ENCODE assay signal across 8 mouse cellular contexts in the genomic region with DNA sequence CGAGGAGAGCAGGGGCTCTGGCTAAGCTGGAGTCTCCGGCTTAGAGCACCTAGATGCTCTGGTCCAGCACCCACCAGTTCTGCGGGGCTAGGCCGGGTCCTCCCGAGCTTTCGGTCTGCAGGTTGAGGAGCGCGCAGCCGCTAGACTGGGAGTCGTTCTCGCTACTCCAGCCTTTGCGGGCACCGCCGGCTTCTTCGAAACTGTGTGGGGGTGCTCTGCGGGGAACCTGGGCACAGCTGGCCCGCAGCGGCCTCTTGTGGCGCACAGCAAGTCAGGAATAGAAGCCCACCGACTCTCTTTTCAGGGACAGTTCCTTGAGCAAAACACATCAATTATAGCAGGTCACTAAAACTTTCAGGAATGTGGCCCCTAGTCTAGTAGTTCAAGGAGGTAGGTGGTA. TPM values are rescaled to one million over a fixed set of nuclear protein-coding genes. Genes with fewer than 3 reads are reported as not detected.
DNase-seq lines count a peak whose midpoint lies in the region; ATAC-seq and TF ChIP-seq lines count a peak whose summit lies in the region.

No protein-coding gene starts in this region.

- H3K4me3 ChIP-seq in liver, adult 2 months (ENCODE audit: insufficient read depth, low read depth, low read length): no peak overlapping the region
- no peak overlapping the region for H3K4me3 ChIP-seq in cortical plate, adult 2 months (ENCODE audit: insufficient read depth, low read length)
- H3K4me3 ChIP-seq in hindbrain, embryonic 11.5 days (ENCODE audit: low read depth, low read length): peak overlapping the region; percentile 18; the same call in 1 of the 2 replicates
- H3K4me3 ChIP-seq in liver, embryonic 15.5 days (replicated peaks): 0 out of 2 replicates have a peak overlapping the region, but pooled peaks have one; percentile 5
- H3K4me3 ChIP-seq in stomach, embryonic 16.5 days (replicated peaks; ENCODE audit: low read length): peak overlapping the region; percentile 41

- ATAC-seq in hindbrain, embryonic 11.5 days (ENCODE audit: low FRiP score): no peak; the same call in 1 of the 2 replicates
- no peak for ATAC-seq in liver, embryonic 15.5 days (ENCODE audit: insufficient read depth)
- 0 out of 2 replicates have a peak, but pooled peaks have one; percentile 29 for ATAC-seq in stomach, embryonic 16.5 days (ENCODE audit: insufficient read depth, low FRiP score)

- peak overlapping the region; percentile 53 for H3K4me2 ChIP-seq in hindbrain, embryonic 11.5 days (replicated peaks; ENCODE audit: low read depth, low read length)
- H3K4me2 ChIP-seq in liver, embryonic 15.5 days: peak overlapping the region; percentile 29; the same call in 1 of the 2 replicates
- H3K4me2 ChIP-seq in stomach, embryonic 16.5 days (ENCODE audit: low read depth, low read length): peak overlapping the region; percentile 62

- DNase-seq in liver, adult 2 months (ENCODE audit: extremely low read depth, low read depth, low spot score): no peak
- DNase-seq in liver: no peak
- peak; percentile 70 for DNase-seq in hindbrain, embryonic 11.5 days (ENCODE audit: low spot score)
- no peak for DNase-seq in layer of hippocampus, adult 11-12 months (ENCODE audit: low spot score)
- DNase-seq in layer of hippocampus, adult 9-11 months: no peak

- no peak overlapping the region for H3K27ac ChIP-seq in liver, adult 2 months (replicated peaks; ENCODE audit: insufficient read depth, low read depth, low read length)
- no peak overlapping the region for H3K27ac ChIP-seq in cortical plate, adult 2 months (ENCODE audit: insufficient read depth, low read length)
- no peak overlapping the region for H3K27ac ChIP-seq in hindbrain, embryonic 11.5 days (ENCODE audit: low read depth, low read length)
- no peak overlapping the region for H3K27ac ChIP-seq in liver, embryonic 15.5 days (replicated peaks)
- H3K27ac ChIP-seq in stomach, embryonic 16.5 days (ENCODE audit: low read length): no peak overlapping the region

- H3K79me2 ChIP-seq in liver, adult 2 months (ENCODE audit: control insufficient read depth, insufficient read depth, low read length): no peaks in the 10 kb centered on the region

- no peak for TF ChIP-seq POLR2A in liver, adult 2 months (IDR thresholded peaks at IDR 0.05; ENCODE audit: extremely low read depth, insufficient read depth, low read length)
- no peak for TF ChIP-seq POLR2A in cortical plate, adult 2 months (IDR thresholded peaks at IDR 0.05; ENCODE audit: extremely low read depth, insufficient read depth, low read length)

- H3K9me3 ChIP-seq in hindbrain, embryonic 11.5 days (ENCODE audit: control insufficient read depth, low read length): no peaks in the 10 kb centered on the region
- H3K9me3 ChIP-seq in liver, embryonic 15.5 days (replicated peaks): no peaks in the 10 kb centered on the region
- H3K9me3 ChIP-seq in stomach, embryonic 16.5 days (replicated peaks; ENCODE audit: control insufficient read depth, low read length): no peaks in the 10 kb centered on the region

- WGBS in liver, adult 2 months: 9% methylated on average over 20 of the region's 20 CpGs
- WGBS in hindbrain, embryonic 11.5 days: 1% methylated on average over 20 of the region's 20 CpGs
- WGBS in liver, embryonic 15.5 days (ENCODE audit: insufficient replicate concordance): 3% methylated on average over 20 of the region's 20 CpGs
- 2% methylated on average over 20 of the region's 20 CpGs for WGBS in stomach, embryonic 16.5 days

- peaks cover 5% of the 10 kb centered on the region; the same call in 1 of the 2 replicates for H3K4me1 ChIP-seq in liver, adult 2 months (ENCODE audit: control insufficient read depth, insufficient read depth, low read length)
- no peaks in the 10 kb centered on the region for H3K4me1 ChIP-seq in cortical plate, adult 2 months (ENCODE audit: control insufficient read depth, insufficient read depth, low read length)
- peaks cover 6% of the 10 kb centered on the region for H3K4me1 ChIP-seq in hindbrain, embryonic 11.5 days (replicated peaks; ENCODE audit: control insufficient read depth, insufficient read depth, low read length)
- peaks cover 26% of the 10 kb centered on the region for H3K4me1 ChIP-seq in liver, embryonic 15.5 days (replicated peaks)
- peaks cover 17% of the 10 kb centered on the region for H3K4me1 ChIP-seq in stomach, embryonic 16.5 days (ENCODE audit: control insufficient read depth, insufficient read depth, low read length)

- peak; percentile 31 for TF ChIP-seq CTCF in liver, adult 2 months (IDR thresholded peaks at IDR 0.05; ENCODE audit: low read depth, low read length)
- TF ChIP-seq CTCF in cortical plate, adult 2 months (IDR thresholded peaks at IDR 0.05; ENCODE audit: extremely low read depth, insufficient read depth, low read length): peak; percentile 27

- peaks cover 9% of the 10 kb centered on the region for H3K27me3 ChIP-seq in liver, adult 2 months (ENCODE audit: control insufficient read depth, insufficient read depth, low read length)
- peaks cover 67% of the 10 kb centered on the region for H3K27me3 ChIP-seq in hindbrain, embryonic 11.5 days (ENCODE audit: control insufficient read depth, insufficient read depth, low read length)
- peaks cover 89% of the 10 kb centered on the region for H3K27me3 ChIP-seq in liver, embryonic 15.5 days
- H3K27me3 ChIP-seq in stomach, embryonic 16.5 days (ENCODE audit: control insufficient read depth, insufficient read depth, low read length): peaks cover 37% of the 10 kb centered on the region

- H3K36me3 ChIP-seq in liver, adult 2 months (ENCODE audit: control insufficient read depth, insufficient read depth, low read length): no peaks in the 10 kb centered on the region
- H3K36me3 ChIP-seq in hindbrain, embryonic 11.5 days (ENCODE audit: control insufficient read depth, insufficient read depth, low read length): no peaks in the 10 kb centered on the region
- no peaks in the 10 kb centered on the region for H3K36me3 ChIP-seq in liver, embryonic 15.5 days (replicated peaks)
- no peaks in the 10 kb centered on the region for H3K36me3 ChIP-seq in stomach, embryonic 16.5 days (ENCODE audit: control insufficient read depth, insufficient read depth, low read length)

- no peak overlapping the region for H3K9ac ChIP-seq in liver, adult 2 months (ENCODE audit: low read depth, low read length)
- 0 out of 2 replicates have a peak overlapping the region, but pooled peaks have one; percentile 12 for H3K9ac ChIP-seq in hindbrain, embryonic 11.5 days (ENCODE audit: low read depth, low read length)
- H3K9ac ChIP-seq in liver, embryonic 15.5 days: no peak overlapping the region
- H3K9ac ChIP-seq in stomach, embryonic 16.5 days (ENCODE audit: low read length): 0 out of 2 replicates have a peak overlapping the region, but pooled peaks have one; percentile 55

RNA-seq across cellular contexts. Expression of a gene that starts 3.5 kb away (rescaled TPM):
- 0.28 and 0.54 TPM in 2 replicates for total RNA-seq in liver, adult 2 months (2014; rRNA removed)
- 0.65 and 1.4 TPM in 2 replicates for polyA plus RNA-seq in liver, adult 2 months (2012; rRNA removed)
- 0.93 and 1.1 TPM in 2 replicates for polyA plus RNA-seq in cortical plate, adult 2 months (2012; rRNA removed)
- polyA plus RNA-seq in hindbrain, embryonic 11.5 days (2014; fragmentation: Nextera tagmentation; extraction: Ambion mirVana): 0.48 and 1.3 TPM in 2 replicates
- polyA plus RNA-seq in liver, embryonic 15.5 days (2015; fragmentation: Nextera tagmentation; extraction: Ambion mirVana): 0.24 and 0.64 TPM in 2 replicates
- polyA plus RNA-seq in stomach, embryonic 16.5 days (2015; fragmentation: Nextera tagmentation; extraction: Ambion mirVana): 3.2 and 3.6 TPM in 2 replicates

RNA-seq across cellular contexts. Expression of a gene that starts 4.3 kb away (rescaled TPM):
- total RNA-seq in liver, adult 2 months (2014; rRNA removed): under 0.01 and 0.07 TPM in 2 replicates
- 0.04 and 0.05 TPM in 2 replicates for polyA plus RNA-seq in liver, adult 2 months (2012; rRNA removed)
- 0.08 TPM in 2 replicates for polyA plus RNA-seq in cortical plate, adult 2 months (2012; rRNA removed)
- polyA plus RNA-seq in hindbrain, embryonic 11.5 days (2014; fragmentation: Nextera tagmentation; extraction: Ambion mirVana): 0.09 TPM in 1 of 2 replicates, not detected in the other
- polyA plus RNA-seq in liver, embryonic 15.5 days (2015; fragmentation: Nextera tagmentation; extraction: Ambion mirVana): not detected in 2 replicates
- polyA plus RNA-seq in stomach, embryonic 16.5 days (2015; fragmentation: Nextera tagmentation; extraction: Ambion mirVana): 0.03 and 0.06 TPM in 2 replicates

RNA-seq across cellular contexts. Expression of a gene that starts 10.8 kb away (rescaled TPM):
- 10.0 and 15.5 TPM in 2 replicates for total RNA-seq in liver, adult 2 months (2014; rRNA removed)
- polyA plus RNA-seq in liver, adult 2 months (2012; rRNA removed): 9.1 and 11.7 TPM in 2 replicates
- polyA plus RNA-seq in cortical plate, adult 2 months (2012; rRNA removed): 26.5 and 32.5 TPM in 2 replicates
- 99.1 and 105 TPM in 2 replicates for polyA plus RNA-seq in hindbrain, embryonic 11.5 days (2014; fragmentation: Nextera tagmentation; extraction: Ambion mirVana)
- polyA plus RNA-seq in liver, embryonic 15.5 days (2015; fragmentation: Nextera tagmentation; extraction: Ambion mirVana): 20.5 and 21.5 TPM in 2 replicates
- polyA plus RNA-seq in stomach, embryonic 16.5 days (2015; fragmentation: Nextera tagmentation; extraction: Ambion mirVana): 163 and 168 TPM in 2 replicates

RNA-seq across cellular contexts. Expression of a gene that starts 41.0 kb away (rescaled TPM):
- total RNA-seq in liver, adult 2 months (2014; rRNA removed): 9.3 and 12.4 TPM in 2 replicates
- polyA plus RNA-seq in liver, adult 2 months (2012; rRNA removed): 11.6 and 15.9 TPM in 2 replicates
- polyA plus RNA-seq in cortical plate, adult 2 months (2012; rRNA removed): 11.8 and 13.4 TPM in 2 replicates
- polyA plus RNA-seq in hindbrain, embryonic 11.5 days (2014; fragmentation: Nextera tagmentation; extraction: Ambion mirVana): 15.1 and 15.2 TPM in 2 replicates
- 27.6 and 29.0 TPM in 2 replicates for polyA plus RNA-seq in liver, embryonic 15.5 days (2015; fragmentation: Nextera tagmentation; extraction: Ambion mirVana)
- 68.0 and 78.2 TPM in 2 replicates for polyA plus RNA-seq in stomach, embryonic 16.5 days (2015; fragmentation: Nextera tagmentation; extraction: Ambion mirVana)

Comparison
In these comparisons a context has a peak if more than half of its experiments do, and no peak if none do; other contexts are left out.
1. H3K4me3 ChIP-seq: peak in hindbrain, embryonic 11.5 days (single experiment), liver, embryonic 15.5 days (single experiment) and stomach, embryonic 16.5 days (single experiment); none in liver, adult 2 months (single experiment) and cortical plate, adult 2 months (single experiment).
2. H3K9ac ChIP-seq: peak in hindbrain, embryonic 11.5 days (single experiment) and stomach, embryonic 16.5 days (single experiment); none in liver, adult 2 months (single experiment) and liver, embryonic 15.5 days (single experiment).
3. Peak in every context shown above with its lines, with median percentiles within 50 percentile points of each other: H3K4me2 ChIP-seq.